Mouse (Mus musculus) natural killer cell, adult 2 months (primary cell): ENCODE data around the gene Gadd45gip1.
"Not testable (repeated sequence)": the region's sequence is repeated elsewhere in the genome, so short reads cannot be mapped to it uniquely, and the experiment has no call there.

ENCODE experiments used
- DNase-seq, 2 experiments: peaks; one replicate each; pipeline ENCODE4 v3.0.0; 2022; ENCODE audit warnings: low spot score in 2 of 2

Gene Gadd45gip1

DNA sequence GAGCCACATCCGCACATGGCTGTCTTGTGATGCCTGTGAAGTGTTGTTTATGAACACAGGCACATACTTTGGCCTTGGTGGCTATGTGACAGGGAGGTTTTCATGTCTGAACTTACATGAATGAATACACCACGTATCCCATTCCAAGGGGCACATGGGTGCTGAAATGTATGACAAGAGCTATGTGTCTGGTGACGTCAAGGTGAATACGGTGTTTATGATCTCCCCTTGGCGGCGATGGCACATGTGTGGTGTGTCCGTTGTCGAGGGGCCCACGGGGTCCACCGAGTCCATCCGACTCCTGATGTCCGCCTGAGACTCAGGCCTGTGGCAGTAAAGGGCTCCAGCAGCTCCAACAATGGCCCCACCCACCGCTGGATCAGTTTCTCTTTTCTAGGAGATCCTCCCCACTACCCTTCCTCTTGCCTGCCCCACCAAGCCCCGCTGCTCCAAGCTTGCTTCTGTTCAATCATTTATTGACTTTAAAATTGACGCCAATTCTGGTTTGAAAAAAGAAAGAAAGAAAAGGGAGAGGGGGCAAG, 34.0 kb upstream of the Gadd45gip1 start:
- DNase-seq: no peak

- DNase-seq: no peak
Measured at GRCm38 (mm10) chr8:84797971-84798370, 33.4 kb upstream of the Gadd45gip1 start.

- DNase-seq: no peak
Measured at GRCm38 (mm10) chr8:84798446-84799135, 32.7 kb upstream of the Gadd45gip1 start.

- no peak for DNase-seq
Measured at GRCm38 (mm10) chr8:84799136-84799931, 32.0 kb upstream of the Gadd45gip1 start.

DNA sequence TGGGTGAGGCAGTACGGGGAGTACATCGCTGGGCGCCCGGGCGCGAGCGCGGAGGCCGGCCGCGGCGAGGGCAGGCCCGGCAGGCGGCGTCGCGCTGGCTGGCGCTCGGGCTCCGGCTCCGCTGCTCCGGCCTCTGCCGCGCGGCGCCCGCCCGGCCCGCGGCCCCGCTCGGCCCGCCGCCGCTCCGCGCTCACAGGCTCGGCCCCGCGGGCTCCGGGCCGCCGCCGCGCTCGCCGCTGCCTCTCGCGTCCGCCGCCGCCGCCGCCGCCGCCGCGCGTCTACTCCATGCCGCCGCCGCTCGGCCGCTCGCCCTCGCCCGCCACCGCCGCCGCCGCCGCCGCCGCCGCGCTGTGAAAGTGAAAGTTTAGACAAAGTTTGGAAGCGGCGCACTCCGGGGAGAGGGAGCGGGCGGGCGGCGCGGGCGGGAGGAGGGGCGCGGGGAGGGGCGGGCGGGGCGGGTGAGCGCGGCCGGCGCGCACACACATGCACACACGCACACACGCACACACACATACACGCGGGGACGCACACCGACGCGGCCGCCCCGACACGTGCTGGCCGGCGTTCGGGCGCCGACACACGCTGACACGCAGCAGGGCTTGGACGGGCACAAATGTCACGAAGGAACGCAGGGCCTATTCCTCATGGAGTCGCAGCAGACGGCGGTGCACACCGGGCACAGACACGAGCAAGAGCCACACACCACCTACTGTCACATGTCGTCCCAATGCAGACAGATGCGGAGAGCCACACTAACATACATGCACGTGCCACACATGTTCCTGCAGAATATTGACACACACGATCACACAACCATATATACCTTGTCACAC, 31.1 kb upstream of the Gadd45gip1 start, which contains the start of gene Nfix:
Gene Nfix (minus strand): TSS at position 346 of the 833 bp plus-strand sequence.
- DNase-seq: peak in 1 of 2 experiments; percentile 20

GRCm38 (mm10) chr8:84806031-84806430, 25.3 kb upstream of the Gadd45gip1 start:
- no peak for DNase-seq

- DNase-seq: no peak
Measured at GRCm38 (mm10) chr8:84809109-84809940, 22.0 kb upstream of the Gadd45gip1 start.

DNA sequence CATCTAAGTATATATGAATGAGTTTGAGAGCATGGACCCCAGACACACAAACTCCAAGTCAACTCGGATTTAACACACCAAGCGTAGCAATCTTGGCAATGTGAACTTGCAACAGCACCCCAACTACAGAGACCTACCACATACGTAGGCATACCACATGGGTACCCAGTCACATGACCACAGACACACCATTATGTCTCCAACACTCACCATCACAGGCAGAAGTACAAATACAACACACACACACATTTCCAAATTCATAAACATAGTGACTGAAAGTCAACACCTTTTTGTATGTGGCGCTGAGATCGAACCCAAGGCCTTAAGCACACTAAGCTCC, 21.4 kb upstream of the Gadd45gip1 start:
- no peak for DNase-seq

GRCm38 (mm10) chr8:84810896-84811295, 20.4 kb upstream of the Gadd45gip1 start:
- peak; percentile 80 to 88 for DNase-seq

GRCm38 (mm10) chr8:84811303-84811702, 20.0 kb upstream of the Gadd45gip1 start:
- DNase-seq: no peak

GRCm38 (mm10) chr8:84813059-84813458, 18.3 kb upstream of the Gadd45gip1 start:
- peak; percentile 70 to 80 for DNase-seq

DNA sequence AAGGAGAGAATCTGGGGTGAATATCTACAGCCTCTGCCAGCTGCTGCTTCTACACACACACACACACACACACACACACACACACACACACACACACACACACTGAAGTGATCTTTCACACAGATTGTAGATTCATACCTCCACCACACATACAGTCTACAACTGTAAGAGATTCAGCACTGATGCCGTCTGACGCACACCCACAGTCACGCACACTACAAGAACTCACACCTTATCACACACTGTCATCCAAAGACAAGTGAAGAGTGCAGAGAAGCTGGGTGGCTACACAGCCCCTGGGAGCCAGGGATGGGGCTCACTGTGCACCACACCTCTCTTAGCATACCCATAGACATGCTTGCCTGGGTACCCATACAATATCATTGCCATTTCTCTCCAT, 17.5 kb upstream of the Gadd45gip1 start:
- DNase-seq: no peak

DNA sequence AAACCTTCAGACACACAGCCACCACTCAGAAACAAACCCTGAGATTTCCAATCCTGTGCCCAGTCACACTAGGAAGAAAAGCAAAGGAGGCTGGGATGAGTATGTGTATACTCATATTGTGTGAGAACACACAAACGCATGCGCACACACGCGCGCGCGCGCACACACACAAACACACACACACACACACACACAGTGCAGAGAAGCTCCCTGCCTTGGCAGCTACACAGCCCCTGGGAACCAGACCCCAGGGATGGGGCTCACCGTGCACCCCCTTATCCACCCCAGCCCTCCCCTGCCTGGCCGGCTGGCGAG, 17.1 kb upstream of the Gadd45gip1 start:
- DNase-seq: no peak

- no peak for DNase-seq
Measured at GRCm38 (mm10) chr8:84814555-84815441, 16.5 kb upstream of the Gadd45gip1 start.

DNA sequence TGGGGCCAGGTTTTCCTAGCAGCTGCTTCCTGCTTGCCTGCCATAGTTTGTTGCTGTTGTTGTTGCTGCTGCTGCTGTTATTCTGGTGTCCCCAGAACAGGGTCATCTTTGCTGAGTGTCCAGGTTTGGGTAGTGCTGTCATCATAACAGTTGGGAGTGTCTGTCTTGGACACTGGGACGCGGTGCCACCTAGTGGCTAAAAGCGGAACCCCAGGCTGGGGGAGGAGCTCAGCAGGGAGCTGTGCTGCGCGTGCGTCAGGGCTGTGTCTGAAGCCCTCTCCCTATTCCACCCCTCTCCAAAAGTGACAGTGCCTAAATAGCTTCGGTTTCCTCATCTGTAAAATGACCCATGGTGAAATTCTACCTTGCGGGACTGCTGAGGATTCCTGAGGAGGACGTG, 15.8 kb upstream of the Gadd45gip1 start:
- peak; percentile 89 to 93 for DNase-seq

- no peak for DNase-seq
Measured at GRCm38 (mm10) chr8:84816117-84816516, 15.2 kb upstream of the Gadd45gip1 start.

DNA sequence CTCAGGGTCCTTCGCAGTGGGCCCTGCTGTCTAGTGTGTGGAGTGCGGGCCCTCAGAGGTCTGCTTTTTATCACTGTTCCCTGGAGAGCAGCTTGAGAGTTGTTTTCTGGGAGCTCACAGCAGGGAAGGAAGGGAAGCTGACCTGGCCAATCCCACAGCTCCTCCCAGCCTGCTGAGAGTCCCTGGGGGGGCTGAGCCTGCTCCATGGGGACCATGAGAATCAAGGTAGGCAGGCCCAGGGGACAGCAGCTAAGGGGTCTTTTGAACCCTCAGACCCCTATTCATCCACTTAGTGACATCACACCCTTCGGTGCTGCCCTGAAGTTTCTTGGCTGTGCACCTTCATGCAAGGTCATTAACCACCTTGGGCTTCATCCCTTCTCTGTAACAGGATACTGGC, 8.6 kb upstream of the Gadd45gip1 start, which contains the start of gene Dand5:
Gene Dand5 (minus strand): TSS at position 101 of the 400 bp plus-strand sequence.
- DNase-seq: no peak

GRCm38 (mm10) chr8:84823653-84824052, 7.7 kb upstream of the Gadd45gip1 start:
- peak in 1 of 2 experiments; percentile 60 for DNase-seq

- DNase-seq: peak; percentile 27 to 42
Measured at GRCm38 (mm10) chr8:84825636-84826035, 5.7 kb upstream of the Gadd45gip1 start.

DNA sequence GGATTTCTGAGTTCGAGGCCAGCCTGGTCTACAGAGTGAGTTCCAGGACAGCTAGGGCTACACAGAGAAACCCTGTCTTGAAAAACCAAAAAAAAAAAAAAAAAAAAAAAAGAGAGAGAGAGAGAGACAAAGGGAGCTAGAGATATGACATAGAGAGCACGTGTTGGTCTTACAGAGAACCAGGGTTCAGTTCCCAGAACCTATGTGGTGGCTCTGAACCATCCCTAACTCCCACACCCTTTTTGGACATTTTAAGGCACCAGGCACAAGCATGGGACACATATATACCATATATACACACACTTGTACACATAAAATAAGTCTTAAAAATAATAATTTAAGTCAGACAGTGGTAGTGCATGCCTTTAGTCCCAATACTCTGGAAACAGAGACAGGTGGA, 4.8 kb upstream of the Gadd45gip1 start:
- DNase-seq: not testable (repeated sequence)
